Mouse (Mus musculus) heart, embryonic 16.5 days (tissue): Measurements from ENCODE around the gene Gm10842. TPM values are rescaled to one million over a fixed set of nuclear protein-coding genes. Genes with fewer than 3 reads are reported as not detected.
A peak's percentile ranks its signal among the peaks of the same experiment; 100 is the strongest.

Source experiments
- ATAC-seq: fragments of 200-750 bp; cut with Nextera tagmentation; replicated peaks from 2 replicates; pipeline ENCODE4 v1.8.0; 2017; ENCODE audit warnings: moderate number of reproducible peaks; ENCODE audit not compliant: insufficient read depth, low FRiP score; ENCODE audit errors: extremely low read depth
- H3K27ac ChIP-seq: fragments of 300-500 bp; sonication (generic); 2 replicates; pipeline ENCODE4 v1.5.1; 2014; ENCODE audit warnings: mild to moderate bottlenecking, low read length, control low read depth, moderate library complexity
- H3K27me3 ChIP-seq: fragments of 300-500 bp; sonication (generic); 2 replicates; pipeline ENCODE4 v1.6.1; 2014; ENCODE audit warnings: low read length, mixed read lengths; ENCODE audit not compliant: control insufficient read depth, insufficient read depth
- H3K36me3 ChIP-seq: fragments of 300-500 bp; sonication (generic); 2 replicates; pipeline ENCODE4 v1.6.1; 2014; ENCODE audit not compliant: control insufficient read depth, insufficient read depth
- H3K4me1 ChIP-seq: fragments of 300-500 bp; sonication (generic); 2 replicates; pipeline ENCODE4 v1.6.1; 2014; ENCODE audit warnings: low read length, mixed read lengths; ENCODE audit not compliant: control insufficient read depth, insufficient read depth
- H3K4me2 ChIP-seq: fragments of 300-500 bp; sonication (generic); 2 replicates; pipeline ENCODE4 v1.6.1; 2014; ENCODE audit warnings: low read depth, mild to moderate bottlenecking, control low read depth, low read length
- H3K4me3 ChIP-seq: fragments of 300-500 bp; sonication (generic); 2 replicates; pipeline ENCODE4 v1.5.1; 2014; ENCODE audit warnings: mild to moderate bottlenecking, control low read depth, low read length
- H3K9ac ChIP-seq: fragments of 300-500 bp; sonication (generic); 2 replicates; pipeline ENCODE4 v1.6.1; 2014; ENCODE audit warnings: low read length, control low read depth
- H3K9me3 ChIP-seq: fragments of 300-500 bp; sonication (generic); replicated peaks from 2 replicates; pipeline ENCODE4 v1.6.1; 2016; ENCODE audit warnings: low read length; ENCODE audit not compliant: control insufficient read depth
- WGBS: fragments of 180-500 bp; shearing (Covaris S2); extraction: QIAGEN DNeasy Blood & Tissue Kit; methylation state at CpG from one replicate; pipeline ENCODE4 v1.1.7; 2014; 5-methylcytosine and 5-hydroxymethylcytosine counted together
- polyA plus RNA-seq: library from polyadenylated mRNA; unstranded; fragments of >200 nt; fragmentation: Nextera tagmentation; extraction: Ambion mirVana; gene quantifications from 2 replicates; pipeline ENCODE4 v1.2.1, GENCODE M21; 2015

The Gm10842 gene
- polyA plus RNA-seq, 1 experiment from 2014 or later, result not detected

GRCm38 (mm10) chr11:105181689-105182460, 35.2 kb downstream of the Gm10842 start:
- peak; percentile 33 for ATAC-seq
- peak overlapping the region; percentile 62 for H3K4me3 ChIP-seq
- no peaks in the 10 kb centered on the region for H3K27me3 ChIP-seq
- H3K36me3 ChIP-seq, result peaks cover 16% of the 10 kb centered on the region
- no peaks in the 10 kb centered on the region for H3K9me3 ChIP-seq
- H3K4me1 ChIP-seq, result peaks cover 22% of the 10 kb centered on the region
- peak overlapping the region; percentile 79 for H3K9ac ChIP-seq
- peak overlapping the region; percentile 97 for H3K27ac ChIP-seq
- 3% methylated on average over 73 of the region's 89 CpGs for WGBS
- H3K4me2 ChIP-seq, result peak overlapping the region; percentile 82

- Histone ChIP-seq H3K27me3 (no peaks in the 10 kb centered on the region), H3K9me3 (no peaks in the 10 kb centered on the region), H3K4me2 (peak overlapping the region; percentile 82), H3K36me3 (peaks cover 16% of the 10 kb centered on the region), H3K4me3 (peak overlapping the region; percentile 62), H3K9ac (peak overlapping the region; percentile 79), H3K27ac (peak overlapping the region; percentile 97), H3K4me1 (peaks cover 22% of the 10 kb centered on the region)
- ATAC-seq, result no peak
- WGBS, result 2% methylated on average over 4 of the region's 4 CpGs
Observed at GRCm38 (mm10) chr11:105182461-105182855, 35.8 kb downstream of the Gm10842 start.

- H3K36me3 ChIP-seq, result peaks cover 16% of the 10 kb centered on the region
- no peak overlapping the region for H3K27ac ChIP-seq
- H3K4me2 ChIP-seq, result no peak overlapping the region
- ATAC-seq, result no peak
- H3K4me1 ChIP-seq, result peaks cover 16% of the 10 kb centered on the region
- H3K4me3 ChIP-seq, result no peak overlapping the region
- no peaks in the 10 kb centered on the region for H3K27me3 ChIP-seq
- WGBS, result 86% methylated on average over 3 of the region's 3 CpGs
- no peak overlapping the region for H3K9ac ChIP-seq
- H3K9me3 ChIP-seq, result no peaks in the 10 kb centered on the region
Observed at GRCm38 (mm10) chr11:105184678-105185077, 38.0 kb downstream of the Gm10842 start.

GRCm38 (mm10) chr11:105192186-105192585, 45.5 kb downstream of the Gm10842 start:
- Histone ChIP-seq H3K36me3 (no peaks in the 10 kb centered on the region), H3K9me3 (no peaks in the 10 kb centered on the region), H3K27me3 (no peaks in the 10 kb centered on the region), H3K27ac (no peak overlapping the region), H3K4me3 (no peak overlapping the region), H3K4me1 (no peaks in the 10 kb centered on the region), H3K9ac (no peak overlapping the region), H3K4me2 (no peak overlapping the region)
- no peak for ATAC-seq
- WGBS, result 84% methylated on average over 3 of the region's 3 CpGs

Other genes starting within 250 kb of the Gm10842 start
- 0.21 TPM in 1 of 2 replicates, not detected in the other for gene Efcab3, start 83.3 kb upstream of the Gm10842 start, polyA plus RNA-seq
- gene Mettl2, start 20.5 kb upstream of the Gm10842 start, polyA plus RNA-seq, result 23.0 and 28.1 TPM in 2 replicates
- 12.9 and 15.3 TPM in 2 replicates for gene Tlk2, start 31.9 kb downstream of the Gm10842 start, polyA plus RNA-seq
- 6.4 and 9.9 TPM in 2 replicates for gene Mrc2, start 145.8 kb downstream of the Gm10842 start, polyA plus RNA-seq